Mouse (Mus musculus) right cerebral cortex, postnatal 4 days (tissue): Measurements from ENCODE around the gene Isg20.

ENCODE experiments used
- DNase-seq: peaks from one replicate; pipeline ENCODE4 v3.0.0-alpha.2; 2022

The Isg20 gene

GRCm38 (mm10) chr7:78912974-78913474, at the start of gene Isg20:
Gene Isg20 (plus strand): TSS chr7:78913424.
- DNase-seq, result no peak

GRCm38 (mm10) chr7:78863796-78864445, 49.3 kb upstream of the Isg20 start:
- no peak for DNase-seq

- no peak for DNase-seq
Measured at GRCm38 (mm10) chr7:78864446-78864802, 48.8 kb upstream of the Isg20 start.

GRCm38 (mm10) chr7:78865212-78865949, 47.8 kb upstream of the Isg20 start:
- DNase-seq, result no peak

- DNase-seq, result no peak
Measured at GRCm38 (mm10) chr7:78868731-78869130, 44.5 kb upstream of the Isg20 start.

GRCm38 (mm10) chr7:78872366-78872765, 40.9 kb upstream of the Isg20 start:
- DNase-seq, result no peak

- no peak for DNase-seq
Measured at GRCm38 (mm10) chr7:78872831-78873230, 40.4 kb upstream of the Isg20 start.

GRCm38 (mm10) chr7:78881607-78882468, 31.4 kb upstream of the Isg20 start:
- no peak for DNase-seq

- DNase-seq, result peak; percentile 72
Measured at GRCm38 (mm10) chr7:78882469-78882837, 30.8 kb upstream of the Isg20 start.

GRCm38 (mm10) chr7:78883016-78883725, 30.1 kb upstream of the Isg20 start:
- DNase-seq, result peak; percentile 35

- no peak for DNase-seq
Measured at GRCm38 (mm10) chr7:78883726-78884060, 29.5 kb upstream of the Isg20 start.

GRCm38 (mm10) chr7:78884139-78884538, 29.1 kb upstream of the Isg20 start:
- DNase-seq, result peak; percentile 58

- no peak for DNase-seq
Measured at GRCm38 (mm10) chr7:78885404-78885803, 27.8 kb upstream of the Isg20 start.

GRCm38 (mm10) chr7:78886496-78886895, 26.7 kb upstream of the Isg20 start:
- DNase-seq, result no peak

GRCm38 (mm10) chr7:78887431-78887842, 25.8 kb upstream of the Isg20 start:
- DNase-seq, result no peak

GRCm38 (mm10) chr7:78890641-78891040, 22.6 kb upstream of the Isg20 start:
- DNase-seq, result peak; percentile 97

- DNase-seq, result no peak
Measured at GRCm38 (mm10) chr7:78893917-78894316, 19.3 kb upstream of the Isg20 start.

GRCm38 (mm10) chr7:78895021-78895652, 18.1 kb upstream of the Isg20 start:
- DNase-seq, result no peak

- peak; percentile 93 for DNase-seq
Measured at GRCm38 (mm10) chr7:78895653-78896333, 17.4 kb upstream of the Isg20 start, which contains the start of gene Aen. Gene Aen (plus strand): TSS chr7:78895854.

- no peak for DNase-seq
Measured at GRCm38 (mm10) chr7:78897567-78897966, 15.7 kb upstream of the Isg20 start.

- no peak for DNase-seq
Measured at GRCm38 (mm10) chr7:78903174-78903870, 9.9 kb upstream of the Isg20 start.
